Mouse (Mus musculus) limb, embryonic 10.5 days (tissue): ENCODE results near the gene Ntn3. TPM values are rescaled to one million over a fixed set of nuclear protein-coding genes. Genes with fewer than 3 reads are reported as not detected.
A peak's percentile ranks its signal among the peaks of the same experiment; 100 is the strongest.

Source experiments
- DNase-seq: peaks from one replicate; pipeline ENCODE4 v3.0.0-alpha.2; 2017; ENCODE audit warnings: low spot score
- H3K27ac ChIP-seq: fragments of 300-500 bp; sonication (generic); 2 replicates; pipeline ENCODE4 v1.5.1; 2016; ENCODE audit warnings: mild to moderate bottlenecking
- H3K27me3 ChIP-seq: fragments of 300-500 bp; sonication (generic); 2 replicates; pipeline ENCODE4 v1.6.1; 2016; ENCODE audit warnings: low read depth, mild to moderate bottlenecking; ENCODE audit not compliant: poor library complexity, severe bottlenecking
- H3K36me3 ChIP-seq: fragments of 300-500 bp; sonication (generic); 2 replicates; pipeline ENCODE4 v1.6.1; 2016; ENCODE audit warnings: mild to moderate bottlenecking, moderate library complexity
- H3K4me1 ChIP-seq: fragments of 300-500 bp; sonication (generic); 2 replicates; pipeline ENCODE4 v1.6.1; 2016
- H3K4me3 ChIP-seq: fragments of 300-500 bp; sonication (generic); 2 replicates; pipeline ENCODE4 v1.5.1; 2016; ENCODE audit warnings: mild to moderate bottlenecking, moderate library complexity
- H3K9me3 ChIP-seq: fragments of 300-500 bp; sonication (generic); replicated peaks from 2 replicates; pipeline ENCODE4 v1.6.1; 2016; ENCODE audit warnings: mild to moderate bottlenecking
- WGBS: fragments of 180-500 bp; shearing (Covaris S2); methylation state at CpG from one replicate; pipeline ENCODE4 v1.1.7; 2016; 5-methylcytosine and 5-hydroxymethylcytosine counted together
- polyA plus RNA-seq: library from polyadenylated mRNA; unstranded; fragments of >200 nt; fragmentation: Nextera tagmentation; extraction: Ambion mirVana; gene quantifications from 2 replicates; pipeline ENCODE4 v1.2.1, GENCODE M21; 2016

Gene Ntn3
- 6.7 and 10.7 TPM in 2 replicates for polyA plus RNA-seq

DNA sequence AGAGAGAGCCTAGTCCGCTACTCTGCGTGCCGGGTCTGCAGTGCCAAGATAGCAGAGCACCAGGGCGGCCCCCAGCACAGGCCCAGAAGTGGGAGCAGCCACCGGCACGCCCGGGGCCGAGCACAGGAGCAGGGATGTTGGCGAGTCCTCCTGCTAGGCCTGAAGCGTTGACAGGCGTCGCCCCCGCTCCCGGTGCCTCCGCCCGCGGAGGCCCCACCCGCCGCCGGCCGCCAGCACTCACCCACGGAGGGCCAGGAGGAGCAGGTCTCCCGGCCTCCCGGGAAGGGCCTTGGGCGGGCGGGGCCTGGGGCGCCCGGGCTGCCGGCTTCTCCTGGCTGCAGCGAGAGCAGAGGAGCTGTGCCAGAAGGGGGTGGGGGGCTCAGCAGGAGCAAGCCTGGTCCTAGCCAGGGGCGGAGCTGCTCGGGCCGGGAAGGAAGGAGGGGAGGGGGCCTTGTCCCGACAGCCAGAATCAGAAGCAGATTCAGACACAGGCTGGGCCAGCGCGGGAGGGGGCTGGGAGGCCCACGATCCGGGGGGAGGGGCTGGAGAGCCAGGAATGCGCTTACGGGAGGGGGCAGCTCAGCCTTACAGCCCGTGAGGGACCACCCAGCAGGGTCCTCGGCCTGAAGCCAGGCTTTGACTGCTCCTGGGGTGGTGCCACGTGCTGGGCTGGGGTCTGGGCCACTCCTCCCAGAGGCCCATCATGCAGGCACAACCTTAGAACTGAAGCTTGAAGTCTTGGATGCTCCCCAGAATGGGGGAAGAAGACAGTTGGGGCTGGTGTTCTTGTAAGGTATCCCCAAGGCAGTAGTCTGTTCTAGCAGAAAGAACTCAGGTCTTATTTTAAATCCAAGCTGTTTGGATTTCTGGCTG, at the start of gene Ntn3:
Gene Ntn3, minus strand, starts transcription at position 489 of the 873 bp plus-strand sequence.
- WGBS: under 1% methylated on average over 43 of the region's 43 CpGs
- H3K4me1 ChIP-seq: peaks cover 85% of the 10 kb centered on the region
- peak within 1 kb of the TSS; percentile 96 for H3K27ac ChIP-seq
- peak; percentile 91 for DNase-seq
- H3K27me3 ChIP-seq: peaks cover 22% of the 10 kb centered on the region
- H3K9me3 ChIP-seq: no peaks in the 10 kb centered on the region
- H3K4me3 ChIP-seq: peak within 1 kb of the TSS; percentile 70
- peaks cover 4% of the 10 kb centered on the region; the same call in 1 of the 2 replicates for H3K36me3 ChIP-seq

DNA sequence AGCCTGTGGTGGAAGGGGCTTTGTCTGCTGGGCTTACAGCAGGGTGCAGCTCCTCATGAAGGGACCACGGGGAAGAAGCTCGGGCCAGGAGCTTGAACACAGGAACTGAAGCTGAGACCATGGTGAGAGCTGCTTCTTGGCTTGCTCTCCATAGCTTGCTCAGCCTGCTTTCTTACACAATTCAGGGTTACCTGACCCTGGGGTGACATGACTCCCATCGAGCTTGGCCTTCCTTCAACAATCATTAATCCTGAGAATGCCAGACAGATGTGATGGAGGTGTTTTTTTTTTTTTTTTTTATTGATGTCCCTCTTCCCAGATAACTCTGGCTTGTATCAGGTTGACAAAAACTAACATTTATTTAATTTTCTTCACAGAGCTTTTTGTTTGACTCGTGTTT, 49.6 kb upstream of the Ntn3 start:
- 80% methylated on average over 4 of the region's 4 CpGs for WGBS
- H3K4me1 ChIP-seq: no peaks in the 10 kb centered on the region

DNA sequence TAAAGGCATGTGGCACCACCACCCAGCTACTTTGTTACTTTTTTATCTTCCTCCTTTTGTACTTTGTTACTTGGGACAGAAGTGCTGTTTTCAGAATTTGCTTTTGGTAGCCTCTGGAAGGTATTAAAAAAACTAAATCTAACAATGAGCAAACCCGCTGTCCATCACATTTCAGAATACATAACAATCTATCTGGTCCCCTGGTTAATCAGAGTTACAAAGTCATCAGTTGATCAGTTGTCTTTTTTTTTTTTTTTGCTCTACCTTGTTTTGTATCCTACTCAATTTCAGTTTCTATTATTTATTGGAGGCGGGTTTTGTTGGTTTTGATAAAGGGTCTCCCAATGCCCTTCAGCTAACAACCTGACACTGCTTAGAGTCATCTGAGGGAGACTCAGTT, 43.0 kb upstream of the Ntn3 start:
- no peak for DNase-seq
- H3K36me3 ChIP-seq: peaks cover 24% of the 10 kb centered on the region
- peaks cover 9% of the 10 kb centered on the region for H3K4me1 ChIP-seq
- WGBS: 100% methylated on average over 2 of the region's 2 CpGs
- no peaks in the 10 kb centered on the region for H3K27me3 ChIP-seq
- H3K27ac ChIP-seq: peak overlapping the region; percentile 96
- no peaks in the 10 kb centered on the region for H3K9me3 ChIP-seq
- H3K4me3 ChIP-seq: 0 out of 2 replicates have a peak overlapping the region, but pooled peaks have one; percentile 64

More for the DNA sequence above, 49.6 kb upstream of the Ntn3 start:
- no peaks in the 10 kb centered on the region for H3K36me3 ChIP-seq
- no peak overlapping the region for H3K27ac ChIP-seq
- no peaks in the 10 kb centered on the region for H3K9me3 ChIP-seq
- no peak for DNase-seq
- H3K27me3 ChIP-seq: no peaks in the 10 kb centered on the region
- no peak overlapping the region for H3K4me3 ChIP-seq

DNA sequence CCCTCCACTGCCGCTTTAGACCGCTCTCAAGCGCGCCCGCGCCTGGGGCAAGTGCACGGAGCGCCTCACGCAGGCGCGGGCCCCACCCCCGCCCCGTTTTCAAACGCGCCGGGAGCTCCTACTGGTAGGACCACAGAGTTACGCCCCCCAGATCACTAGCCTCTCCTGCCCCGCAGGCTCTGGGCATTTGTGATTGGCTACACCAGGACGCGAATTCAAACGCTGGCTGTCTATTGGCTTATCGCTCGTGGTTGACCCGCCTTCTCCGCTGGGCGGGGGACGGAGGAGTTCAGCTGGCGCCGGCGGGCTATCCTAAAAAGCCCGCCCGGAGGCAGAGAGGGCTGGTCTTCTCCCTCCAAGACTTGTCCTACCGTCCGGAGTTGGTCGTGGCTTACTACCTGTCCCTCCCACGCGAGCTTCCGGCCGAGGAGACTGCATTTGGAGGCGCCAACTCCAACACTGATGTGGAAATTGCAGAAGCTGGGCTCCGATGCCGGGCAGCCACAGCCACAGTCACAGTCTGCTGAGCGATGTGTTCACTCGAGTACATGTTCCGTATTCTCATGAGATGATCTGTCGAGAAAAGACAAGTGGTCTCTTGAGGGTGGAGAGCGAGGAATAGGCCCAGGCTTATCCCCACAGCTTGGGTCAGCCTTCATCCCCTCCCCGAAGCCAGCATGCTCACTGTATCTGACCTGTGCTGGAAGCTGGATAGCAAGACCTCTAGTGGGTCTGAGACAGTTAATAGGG, 42.2 kb upstream of the Ntn3 start, which contains the start of gene Ccnf:
Gene Ccnf, minus strand, starts transcription at position 165 of the 750 bp plus-strand sequence.
- H3K27me3 ChIP-seq: no peaks in the 10 kb centered on the region
- H3K4me3 ChIP-seq: peak within 1 kb of the TSS; percentile 64
- no peaks in the 10 kb centered on the region for H3K9me3 ChIP-seq
- peaks cover 33% of the 10 kb centered on the region for H3K36me3 ChIP-seq
- peak; percentile 94 for DNase-seq
- peaks cover 9% of the 10 kb centered on the region for H3K4me1 ChIP-seq
- H3K27ac ChIP-seq: peak within 1 kb of the TSS; percentile 96
- under 1% methylated on average over 48 of the region's 48 CpGs for WGBS

DNA sequence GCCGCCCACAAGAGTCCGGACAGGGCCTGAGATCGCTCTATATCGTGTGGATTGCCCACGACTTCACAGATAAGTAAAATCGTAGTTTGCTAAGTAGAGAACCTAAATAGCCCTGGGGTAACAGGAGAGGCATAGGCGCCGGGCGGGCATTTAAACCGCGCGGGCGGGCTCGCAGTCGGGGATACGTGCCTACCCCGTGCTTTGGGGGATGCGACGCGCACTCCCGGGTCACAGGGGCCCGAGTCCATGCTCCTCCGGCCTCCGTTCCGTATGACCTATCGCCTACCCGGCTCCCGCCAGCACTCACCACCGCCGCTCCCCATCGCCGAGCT, 41.6 kb upstream of the Ntn3 start:
- under 1% methylated on average over 32 of the region's 32 CpGs for WGBS
- H3K4me1 ChIP-seq: peaks cover 9% of the 10 kb centered on the region
- H3K9me3 ChIP-seq: no peaks in the 10 kb centered on the region
- no peaks in the 10 kb centered on the region for H3K27me3 ChIP-seq
- H3K36me3 ChIP-seq: peaks cover 38% of the 10 kb centered on the region
- no peak for DNase-seq
- peak overlapping the region; percentile 64 for H3K4me3 ChIP-seq
- peak overlapping the region; percentile 96 for H3K27ac ChIP-seq

DNA sequence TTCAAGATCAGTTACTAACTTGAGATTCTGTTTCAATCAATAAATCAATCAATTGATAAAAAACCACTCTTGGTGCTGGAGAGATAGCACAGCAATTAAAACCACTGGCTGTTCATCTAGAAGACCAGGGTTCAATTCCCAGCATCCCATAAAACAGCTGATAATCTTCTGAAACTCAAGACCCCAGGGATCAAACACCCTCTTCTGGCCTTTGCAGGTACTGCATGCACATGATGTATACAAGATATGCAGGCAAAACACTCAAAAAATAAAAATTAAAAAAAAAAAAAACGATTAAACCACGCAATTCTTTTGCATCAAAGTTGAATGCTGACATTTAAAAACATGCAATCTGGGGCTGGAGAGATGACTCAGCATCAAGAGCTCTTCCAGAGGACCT, 39.3 kb upstream of the Ntn3 start:
- H3K27ac ChIP-seq: no peak overlapping the region
- H3K4me1 ChIP-seq: peaks cover 9% of the 10 kb centered on the region
- WGBS: 90% methylated on average over 2 of the region's 2 CpGs
- H3K36me3 ChIP-seq: peaks cover 56% of the 10 kb centered on the region
- H3K27me3 ChIP-seq: no peaks in the 10 kb centered on the region
- DNase-seq: no peak
- H3K9me3 ChIP-seq: no peaks in the 10 kb centered on the region
- no peak overlapping the region for H3K4me3 ChIP-seq

DNA sequence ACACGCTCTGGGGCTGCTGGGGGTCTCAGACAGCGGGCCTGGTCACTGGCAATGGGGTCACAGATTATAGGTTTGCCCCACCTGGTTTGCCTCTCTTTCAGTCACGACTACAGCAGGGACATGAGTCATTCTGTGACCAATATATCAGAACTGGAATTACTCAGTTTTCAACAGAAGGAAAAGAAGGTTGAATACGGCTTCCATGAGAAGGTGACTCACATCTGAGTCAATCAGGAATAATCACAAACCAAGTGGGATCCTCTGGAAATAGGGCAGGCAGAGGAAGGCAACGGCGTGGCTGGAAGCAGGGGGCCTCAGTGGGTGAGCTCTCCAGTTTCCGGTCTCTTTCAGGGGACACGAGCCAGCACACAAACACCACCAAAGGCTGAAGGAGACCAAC, 34.7 kb upstream of the Ntn3 start:
- WGBS: 98% methylated on average over 8 of the region's 8 CpGs
- Histone ChIP-seq H3K4me3 (no peak overlapping the region), H3K9me3 (no peaks in the 10 kb centered on the region), H3K36me3 (peaks cover 95% of the 10 kb centered on the region), H3K27me3 (no peaks in the 10 kb centered on the region), H3K27ac (no peak overlapping the region), H3K4me1 (no peaks in the 10 kb centered on the region)
- no peak for DNase-seq

DNA sequence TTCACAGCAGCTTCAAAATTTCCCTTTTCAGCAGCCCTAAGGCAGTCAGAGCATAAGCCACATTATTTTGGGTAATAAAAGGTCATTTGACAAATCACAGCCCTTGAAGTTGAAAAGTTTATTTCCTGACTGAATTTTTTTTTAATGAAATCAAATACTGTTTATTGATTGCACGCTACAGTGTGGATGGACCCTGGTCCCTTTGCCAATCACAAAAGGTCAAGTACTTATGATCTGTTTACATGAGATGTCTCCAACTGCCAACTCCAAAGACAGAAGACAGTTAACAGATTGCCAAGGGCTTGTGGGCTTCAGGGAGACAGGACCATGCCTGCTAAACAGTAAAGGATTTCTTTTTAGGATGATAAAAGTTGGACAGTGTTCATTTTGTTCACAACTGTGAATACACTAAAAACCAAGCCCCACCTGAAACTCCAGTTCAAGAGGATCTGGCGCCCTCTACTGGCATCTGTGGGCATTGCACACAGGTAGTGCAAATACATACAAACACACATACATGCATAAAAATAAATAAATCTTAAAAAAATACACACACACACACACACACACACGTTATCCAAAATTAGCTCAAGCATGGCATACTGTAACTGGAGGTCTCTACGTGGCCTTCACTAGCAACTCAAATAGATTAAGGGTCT, 34.1 kb upstream of the Ntn3 start:
- peak; percentile 59 for DNase-seq
- WGBS: 88% methylated on average over 4 of the region's 4 CpGs
- H3K27ac ChIP-seq: no peak overlapping the region
- no peak overlapping the region for H3K4me3 ChIP-seq
- H3K4me1 ChIP-seq: no peaks in the 10 kb centered on the region
- H3K27me3 ChIP-seq: no peaks in the 10 kb centered on the region
- no peaks in the 10 kb centered on the region for H3K9me3 ChIP-seq
- H3K36me3 ChIP-seq: peaks cover 95% of the 10 kb centered on the region

DNA sequence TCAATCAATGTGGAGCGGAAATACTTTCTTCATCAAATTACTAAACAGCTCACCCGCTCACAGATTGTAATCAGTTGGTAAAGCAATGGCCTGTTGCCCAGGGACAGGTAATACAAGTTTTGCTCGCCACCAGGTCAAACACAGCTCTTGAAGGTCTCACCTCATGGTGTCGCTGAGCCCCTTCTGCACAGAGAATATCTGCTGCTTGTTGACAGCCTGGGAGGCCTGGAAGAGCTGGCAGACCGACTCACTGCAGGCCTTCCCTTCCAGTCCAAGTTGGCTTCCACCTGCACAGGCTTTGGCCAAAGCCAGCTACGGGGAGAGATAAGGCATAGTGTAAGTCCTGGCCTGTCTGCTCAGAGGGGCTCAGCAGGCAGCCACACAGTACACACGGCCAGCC, 27.6 kb upstream of the Ntn3 start:
- Histone ChIP-seq H3K4me3 (no peak overlapping the region), H3K36me3 (peaks cover 100% of the 10 kb centered on the region), H3K4me1 (no peaks in the 10 kb centered on the region), H3K27ac (no peak overlapping the region), H3K27me3 (no peaks in the 10 kb centered on the region), H3K9me3 (no peaks in the 10 kb centered on the region)
- no peak for DNase-seq
- 95% methylated on average over 7 of the region's 7 CpGs for WGBS

DNA sequence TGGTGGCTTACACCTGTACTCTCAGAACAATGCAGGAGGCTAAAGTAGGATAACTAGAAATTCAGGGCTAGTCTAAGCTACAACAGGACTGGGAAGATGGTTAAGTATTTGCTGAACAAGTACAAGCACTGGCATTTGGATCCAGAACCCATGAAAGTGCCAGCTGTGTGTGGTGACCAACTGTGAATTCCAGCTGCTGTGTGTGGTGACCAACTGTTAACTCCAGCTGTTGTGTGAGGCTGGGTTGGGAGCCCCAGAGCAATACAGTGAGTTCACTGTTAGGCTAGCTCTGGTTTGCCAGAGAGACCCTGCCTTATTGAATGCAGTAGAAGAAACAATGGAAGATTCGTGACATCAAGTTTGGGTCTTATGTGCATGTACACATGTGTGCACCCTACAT, 27.1 kb upstream of the Ntn3 start:
- peaks cover 100% of the 10 kb centered on the region for H3K36me3 ChIP-seq
- WGBS: 98% methylated on average over 1 of the region's 1 CpGs
- no peak overlapping the region for H3K27ac ChIP-seq
- DNase-seq: no peak
- no peaks in the 10 kb centered on the region for H3K4me1 ChIP-seq
- H3K27me3 ChIP-seq: no peaks in the 10 kb centered on the region
- H3K9me3 ChIP-seq: no peaks in the 10 kb centered on the region
- H3K4me3 ChIP-seq: no peak overlapping the region

DNA sequence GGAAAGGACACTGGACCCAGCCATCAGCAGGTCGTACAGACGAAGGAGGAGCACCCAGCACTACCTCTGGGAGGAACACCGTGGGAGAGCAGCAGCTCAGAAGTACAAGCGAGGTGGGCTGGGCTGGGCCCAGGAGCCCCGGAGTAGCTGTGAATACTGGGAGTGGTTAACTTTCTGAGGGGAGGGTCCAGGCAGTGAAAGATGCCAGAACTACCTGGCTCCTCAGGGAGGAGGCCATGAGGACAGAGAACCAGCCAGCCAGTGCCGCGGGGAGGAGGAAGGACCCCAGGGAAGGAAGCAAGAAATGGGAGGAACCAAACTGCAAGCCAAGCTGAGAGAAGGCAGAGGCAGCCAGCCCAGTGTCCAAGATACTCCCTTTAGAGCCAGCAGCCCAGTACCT, 18.6 kb upstream of the Ntn3 start:
- H3K4me3 ChIP-seq: no peak overlapping the region
- peaks cover 100% of the 10 kb centered on the region for H3K36me3 ChIP-seq
- H3K4me1 ChIP-seq: no peaks in the 10 kb centered on the region
- no peak overlapping the region for H3K27ac ChIP-seq
- WGBS: 87% methylated on average over 7 of the region's 7 CpGs
- no peaks in the 10 kb centered on the region for H3K27me3 ChIP-seq
- H3K9me3 ChIP-seq: no peaks in the 10 kb centered on the region
- no peak for DNase-seq

DNA sequence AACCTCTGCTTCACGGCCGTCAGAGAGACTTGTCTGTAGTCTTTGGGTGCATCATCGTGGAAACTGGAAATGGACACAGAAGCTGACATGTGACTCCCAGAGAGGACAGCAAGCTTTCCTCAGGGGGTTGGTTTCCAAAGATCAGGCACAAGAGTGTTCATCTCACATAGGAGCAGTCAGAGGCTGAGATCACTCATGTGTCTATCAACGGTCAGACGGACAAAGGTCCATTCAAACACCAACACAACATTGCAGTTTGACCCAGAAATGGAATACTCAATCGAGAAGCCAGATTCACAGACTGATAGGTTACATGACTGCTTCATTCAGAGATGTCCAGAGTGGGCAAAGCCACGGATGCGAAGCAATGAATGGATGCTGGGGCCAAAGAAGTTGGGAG, 17.4 kb upstream of the Ntn3 start:
- Histone ChIP-seq H3K27me3 (no peaks in the 10 kb centered on the region), H3K27ac (no peak overlapping the region), H3K9me3 (no peaks in the 10 kb centered on the region), H3K4me3 (no peak overlapping the region), H3K36me3 (peaks cover 97% of the 10 kb centered on the region), H3K4me1 (no peaks in the 10 kb centered on the region)
- 94% methylated on average over 8 of the region's 8 CpGs for WGBS
- no peak for DNase-seq

DNA sequence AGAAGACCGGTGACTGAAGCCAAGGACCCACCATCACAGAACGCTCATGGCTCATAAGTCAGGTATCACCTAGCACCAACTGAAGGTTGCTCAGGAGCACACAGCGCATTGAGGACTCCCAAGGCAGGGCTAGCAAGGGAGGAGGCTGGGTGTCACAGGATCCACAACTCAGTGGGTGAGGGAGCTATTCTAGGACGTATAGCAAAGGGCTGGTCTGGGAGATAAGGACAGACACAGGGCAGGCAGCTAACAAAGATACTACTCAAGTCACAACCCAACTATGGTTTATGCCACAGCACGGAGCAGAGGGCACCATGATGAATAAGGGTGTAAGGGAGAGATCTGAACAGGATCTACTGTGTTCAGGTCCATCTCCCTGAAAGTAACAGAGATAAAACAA, 16.5 kb upstream of the Ntn3 start:
- no peak for DNase-seq
- no peaks in the 10 kb centered on the region for H3K27me3 ChIP-seq
- 93% methylated on average over 5 of the region's 5 CpGs for WGBS
- no peak overlapping the region for H3K27ac ChIP-seq
- no peaks in the 10 kb centered on the region for H3K9me3 ChIP-seq
- peaks cover 4% of the 10 kb centered on the region for H3K4me1 ChIP-seq
- H3K36me3 ChIP-seq: peaks cover 88% of the 10 kb centered on the region
- H3K4me3 ChIP-seq: no peak overlapping the region
